Mouse (Mus musculus): ENCODE measurements around the gene 5730522E02Rik. TPM values are rescaled to one million over a fixed set of nuclear protein-coding genes. Genes with fewer than 3 reads are reported as not detected.

Gene 5730522E02Rik
- polyA plus RNA-seq, 1 experiment = 0.29 TPM

GRCm38 (mm10) chr11:25770991-25771568, 439.5 kb downstream of the 5730522E02Rik start:
- H3K4me1 ChIP-seq (ENCODE audit: control insufficient read depth, insufficient read depth, insufficient read length) = no peaks in the 10 kb centered on the region
- TF ChIP-seq CTCF (IDR thresholded peaks at IDR 0.05; ENCODE audit: extremely low read depth, insufficient read depth, insufficient read length, insufficient replicate concordance) = no peak
- no peak for TF ChIP-seq POLR2A (IDR thresholded peaks at IDR 0.05; ENCODE audit: low read depth, low read length)
- no peaks in the 10 kb centered on the region for H3K27me3 ChIP-seq (ENCODE audit: control insufficient read depth, insufficient read depth, low read length)
- H3K27ac ChIP-seq (ENCODE audit: insufficient read depth, low read length) = no peak overlapping the region
- H3K36me3 ChIP-seq (ENCODE audit: control insufficient read depth, insufficient read depth, low read length) = no peaks in the 10 kb centered on the region
- H3K4me3 ChIP-seq (ENCODE audit: extremely low read depth, insufficient read depth, insufficient read length) = no peak overlapping the region
- DNase-seq (ENCODE audit: low read depth in 1 of 2, low spot score in 2 of 2) = no peak
- WGBS = 82% methylated on average over 3 of the region's 3 CpGs

GRCm38 (mm10) chr11:25767584-25768333, 442.8 kb downstream of the 5730522E02Rik start:
- DNase-seq (ENCODE audit: low read depth in 1 of 2, low spot score in 2 of 2) = no peak
- no peak overlapping the region for H3K4me3 ChIP-seq (ENCODE audit: extremely low read depth, insufficient read depth, insufficient read length)
- TF ChIP-seq CTCF (IDR thresholded peaks at IDR 0.05; ENCODE audit: extremely low read depth, insufficient read depth, insufficient read length, insufficient replicate concordance) (no peak), POLR2A (IDR thresholded peaks at IDR 0.05; ENCODE audit: low read depth, low read length) (no peak)
- H3K4me1 ChIP-seq (ENCODE audit: control insufficient read depth, insufficient read depth, insufficient read length) = no peaks in the 10 kb centered on the region
- H3K36me3 ChIP-seq (ENCODE audit: control insufficient read depth, insufficient read depth, low read length) = no peaks in the 10 kb centered on the region
- no peaks in the 10 kb centered on the region for H3K27me3 ChIP-seq (ENCODE audit: control insufficient read depth, insufficient read depth, low read length)
- WGBS = 76% methylated on average over 5 of the region's 5 CpGs
- H3K27ac ChIP-seq (ENCODE audit: insufficient read depth, low read length) = no peak overlapping the region

- no peaks in the 10 kb centered on the region for H3K36me3 ChIP-seq (ENCODE audit: control insufficient read depth, insufficient read depth, low read length)
- no peak for TF ChIP-seq POLR2A (IDR thresholded peaks at IDR 0.05; ENCODE audit: low read depth, low read length)
- no peak for TF ChIP-seq CTCF (IDR thresholded peaks at IDR 0.05; ENCODE audit: extremely low read depth, insufficient read depth, insufficient read length, insufficient replicate concordance)
- no peak overlapping the region for H3K4me3 ChIP-seq (ENCODE audit: extremely low read depth, insufficient read depth, insufficient read length)
- DNase-seq (ENCODE audit: low read depth in 1 of 2, low spot score in 2 of 2) = no peak
- H3K4me1 ChIP-seq (ENCODE audit: control insufficient read depth, insufficient read depth, insufficient read length) = no peaks in the 10 kb centered on the region
- H3K27ac ChIP-seq (ENCODE audit: insufficient read depth, low read length) = no peak overlapping the region
- WGBS = 89% methylated on average over 7 of the region's 7 CpGs
- no peaks in the 10 kb centered on the region for H3K27me3 ChIP-seq (ENCODE audit: control insufficient read depth, insufficient read depth, low read length)
These were observed 457.2 kb downstream of the 5730522E02Rik start for GRCm38 (mm10) chr11:25753156-25753899.

- Histone ChIP-seq H3K27me3 (ENCODE audit: control insufficient read depth, insufficient read depth, low read length) (no peaks in the 10 kb centered on the region), H3K4me1 (ENCODE audit: control insufficient read depth, insufficient read depth, insufficient read length) (no peaks in the 10 kb centered on the region), H3K4me3 (ENCODE audit: extremely low read depth, insufficient read depth, insufficient read length) (no peak overlapping the region), H3K27ac (ENCODE audit: insufficient read depth, low read length) (no peak overlapping the region), H3K36me3 (ENCODE audit: control insufficient read depth, insufficient read depth, low read length) (no peaks in the 10 kb centered on the region)
- no peak for DNase-seq (ENCODE audit: low read depth in 1 of 2, low spot score in 2 of 2)
- TF ChIP-seq POLR2A (IDR thresholded peaks at IDR 0.05; ENCODE audit: low read depth, low read length) (no peak), CTCF (IDR thresholded peaks at IDR 0.05; ENCODE audit: extremely low read depth, insufficient read depth, insufficient read length, insufficient replicate concordance) (no peak)
- 87% methylated on average over 3 of the region's 3 CpGs for WGBS
These were observed 458.1 kb downstream of the 5730522E02Rik start for GRCm38 (mm10) chr11:25752418-25752817.

- no peaks in the 10 kb centered on the region for H3K4me1 ChIP-seq (ENCODE audit: control insufficient read depth, insufficient read depth, insufficient read length)
- no peaks in the 10 kb centered on the region for H3K27me3 ChIP-seq (ENCODE audit: control insufficient read depth, insufficient read depth, low read length)
- WGBS = 71% methylated on average over 6 of the region's 6 CpGs
- no peak overlapping the region for H3K4me3 ChIP-seq (ENCODE audit: extremely low read depth, insufficient read depth, insufficient read length)
- no peak overlapping the region for H3K27ac ChIP-seq (ENCODE audit: insufficient read depth, low read length)
- TF ChIP-seq POLR2A (IDR thresholded peaks at IDR 0.05; ENCODE audit: low read depth, low read length) (no peak), CTCF (IDR thresholded peaks at IDR 0.05; ENCODE audit: extremely low read depth, insufficient read depth, insufficient read length, insufficient replicate concordance) (no peak)
- H3K36me3 ChIP-seq (ENCODE audit: control insufficient read depth, insufficient read depth, low read length) = no peaks in the 10 kb centered on the region
- no peak for DNase-seq (ENCODE audit: low read depth in 1 of 2, low spot score in 2 of 2)
These were observed 463.3 kb downstream of the 5730522E02Rik start for GRCm38 (mm10) chr11:25747098-25747862.

GRCm38 (mm10) chr11:25743664-25744063, 466.9 kb downstream of the 5730522E02Rik start:
- TF ChIP-seq CTCF (IDR thresholded peaks at IDR 0.05; ENCODE audit: extremely low read depth, insufficient read depth, insufficient read length, insufficient replicate concordance) = no peak
- DNase-seq (ENCODE audit: low read depth in 1 of 2, low spot score in 2 of 2) = no peak
- H3K27ac ChIP-seq (ENCODE audit: insufficient read depth, low read length) = no peak overlapping the region
- no peak overlapping the region for H3K4me3 ChIP-seq (ENCODE audit: extremely low read depth, insufficient read depth, insufficient read length)
- 59% methylated on average over 3 of the region's 3 CpGs for WGBS
- no peaks in the 10 kb centered on the region for H3K4me1 ChIP-seq (ENCODE audit: control insufficient read depth, insufficient read depth, insufficient read length)
- H3K27me3 ChIP-seq (ENCODE audit: control insufficient read depth, insufficient read depth, low read length) = no peaks in the 10 kb centered on the region
- no peaks in the 10 kb centered on the region for H3K36me3 ChIP-seq (ENCODE audit: control insufficient read depth, insufficient read depth, low read length)
